ENCODE assay signal across 7 mouse cellular contexts in genomic region chr11:120307566-120308430, GRCm38 (mm10). TPM values are rescaled to one million over a fixed set of nuclear protein-coding genes. Genes with fewer than 3 reads are reported as not detected.
DNase-seq lines count a peak whose midpoint lies in the region; ATAC-seq lines count a peak whose summit lies in the region.

No protein-coding gene starts in this region.

- DNase-seq in ZHBTc4 (ENCODE audit: low read depth, low spot score), result peak; percentile 96
- DNase-seq in gastrocnemius, postnatal 36 days, result peak; percentile 92 to 98
- DNase-seq in left cerebral cortex, postnatal 36 days (ENCODE audit: low spot score in 2 of 2), result peak; percentile 93
- DNase-seq in spleen, adult 12 weeks (ENCODE audit: low spot score), result peak; percentile 80

- H3K27ac ChIP-seq in intestine, embryonic 16.5 days (ENCODE audit: low read length), result no peak overlapping the region; the same call in 1 of the 2 replicates
- no peak overlapping the region for H3K27ac ChIP-seq in midbrain, embryonic 13.5 days

- no peaks in the 10 kb centered on the region; the same call in 1 of the 2 replicates for H3K27me3 ChIP-seq in intestine, embryonic 16.5 days (replicated peaks; ENCODE audit: control insufficient read depth, insufficient read depth, low read length)
- peaks cover 30% of the 10 kb centered on the region for H3K27me3 ChIP-seq in midbrain, embryonic 13.5 days

- no peak overlapping the region for H3K4me3 ChIP-seq in intestine, embryonic 16.5 days (ENCODE audit: low read length)
- no peak overlapping the region for H3K4me3 ChIP-seq in midbrain, embryonic 13.5 days (replicated peaks)

- 8% methylated on average over 19 of the region's 19 CpGs for WGBS in intestine, embryonic 16.5 days
- 5% methylated on average over 19 of the region's 19 CpGs for WGBS in midbrain, embryonic 13.5 days

- no peaks in the 10 kb centered on the region for H3K9me3 ChIP-seq in intestine, embryonic 16.5 days (ENCODE audit: control insufficient read depth, low read length)
- no peaks in the 10 kb centered on the region for H3K9me3 ChIP-seq in midbrain, embryonic 13.5 days

- no peaks in the 10 kb centered on the region for H3K36me3 ChIP-seq in intestine, embryonic 16.5 days (ENCODE audit: control insufficient read depth, insufficient read depth, low read length)
- no peaks in the 10 kb centered on the region for H3K36me3 ChIP-seq in midbrain, embryonic 13.5 days

- peak overlapping the region; percentile 28; the same call in 1 of the 2 replicates for H3K4me2 ChIP-seq in intestine, embryonic 16.5 days (ENCODE audit: low read depth, low read length)
- peak overlapping the region; percentile 10; the same call in 1 of the 2 replicates for H3K4me2 ChIP-seq in midbrain, embryonic 13.5 days (replicated peaks)

- H3K9ac ChIP-seq in intestine, embryonic 16.5 days (ENCODE audit: low read depth, low read length), result no peak overlapping the region
- peak overlapping the region; percentile 2; the same call in 1 of the 2 replicates for H3K9ac ChIP-seq in midbrain, embryonic 13.5 days (replicated peaks)

- ATAC-seq in common myeloid progenitor, adult 5-6 weeks (replicated peaks; ENCODE audit: low read depth, poor library complexity, severe bottlenecking), result peak; percentile 50
- ATAC-seq in intestine, embryonic 16.5 days, result no peak
- no peak for ATAC-seq in midbrain, embryonic 13.5 days

- intact Hi-C loops in gastrocnemius, postnatal 36 days (cut with DNase I), result loop anchor here (2.0 to 5.0 kb wide), 3 partner anchors 73 to 195 kb away; no protein-coding TSS in a partner anchor
- intact Hi-C loops in left cerebral cortex, postnatal 36 days (cut with DNase I), result loop anchor here (1.0 to 2.0 kb wide), 3 partner anchors 71 to 197 kb away; no protein-coding TSS in a partner anchor

- peaks cover 40% of the 10 kb centered on the region for H3K4me1 ChIP-seq in intestine, embryonic 16.5 days (ENCODE audit: control insufficient read depth, insufficient read depth, low read length)
- H3K4me1 ChIP-seq in midbrain, embryonic 13.5 days (replicated peaks), result peaks cover 64% of the 10 kb centered on the region

RNA-seq across cellular contexts. Expression of gene Actg1, which starts 40.5 kb away (rescaled TPM):
- 857 and 890 TPM in 2 replicates for total RNA-seq in common myeloid progenitor, adult 5-6 weeks (2017)
- 100 to 1,000 TPM; 186 to 222 TPM for total RNA-seq in gastrocnemius, postnatal 36 days (2021)
- 2,886 and 2,944 TPM in 2 replicates for polyA plus RNA-seq in intestine, embryonic 16.5 days (2015; fragmentation: Nextera tagmentation; extraction: Ambion mirVana)
- 1,000 to 10,000 TPM; 1,144 to 1,299 TPM for total RNA-seq in left cerebral cortex, postnatal 36 days (2021)
- polyA plus RNA-seq in midbrain, embryonic 13.5 days (2015; fragmentation: Nextera tagmentation; extraction: Ambion mirVana), result 3,928 and 4,113 TPM in 2 replicates

RNA-seq across cellular contexts. Expression of gene Fscn2, which starts 53.5 kb away (rescaled TPM):
- total RNA-seq in common myeloid progenitor, adult 5-6 weeks (2017), result not detected in 2 replicates
- under 1 TPM; 0.31 to 0.37 TPM for total RNA-seq in gastrocnemius, postnatal 36 days (2021)
- 0.55 TPM in 1 of 2 replicates, not detected in the other for polyA plus RNA-seq in intestine, embryonic 16.5 days (2015; fragmentation: Nextera tagmentation; extraction: Ambion mirVana)
- under 1 TPM; 0.25 to 0.72 TPM for total RNA-seq in left cerebral cortex, postnatal 36 days (2021)
- polyA plus RNA-seq in midbrain, embryonic 13.5 days (2015; fragmentation: Nextera tagmentation; extraction: Ambion mirVana), result 1.9 and 2.2 TPM in 2 replicates
